Mouse (Mus musculus) G1E (cell line): Measurements from ENCODE around the gene Rpgr.

Source experiments
- CTCF ChIP-seq: IDR thresholded peaks from 2 replicates; pipeline ENCODE4 v1.5.1; 2012; ENCODE audit warnings: low read depth, low read length, inconsistent platforms, mixed read lengths
- GATA1 ChIP-seq: IDR thresholded peaks from 2 replicates; pipeline ENCODE4 v1.6.1; 2012; ENCODE audit warnings: borderline replicate concordance, low read length, inconsistent platforms, mixed read lengths
- GATA2 ChIP-seq: IDR thresholded peaks from 2 replicates; pipeline ENCODE4 v1.6.1; 2012; ENCODE audit warnings: low read depth, low read length, inconsistent platforms, borderline replicate concordance
- POLR2AphosphoS5 ChIP-seq: IDR thresholded peaks from 2 replicates; pipeline ENCODE4 v1.6.1; 2012; ENCODE audit warnings: low read depth, low read length, inconsistent platforms; ENCODE audit not compliant: insufficient replicate concordance
- TAL1 ChIP-seq: conservative IDR thresholded peaks from 2 replicates; pipeline ENCODE4 v1.6.1; 2012; ENCODE audit warnings: low read depth, low read length, inconsistent platforms, mixed read lengths

- TF ChIP-seq CTCF = no peak
- TF ChIP-seq TAL1 = no peak
- no peak for TF ChIP-seq GATA1
- TF ChIP-seq GATA2 = no peak
- TF ChIP-seq POLR2AphosphoS5 = no peak
Observed at GRCm38 (mm10) chrX:10258260-10258659, 41.5 kb upstream of the Rpgr start.
